Mouse (Mus musculus) heart, embryonic 14.5 days (tissue): ENCODE data around the gene Raph1. TPM values are rescaled to one million over a fixed set of nuclear protein-coding genes. Genes with fewer than 3 reads are reported as not detected.

Source experiments
- ATAC-seq: fragments of 200-750 bp; cut with Nextera tagmentation; 2 replicates; pipeline ENCODE4 v1.8.0; 2017; ENCODE audit warnings: low read depth, moderate TSS enrichment; ENCODE audit not compliant: insufficient number of reproducible peaks, insufficient read depth, low FRiP score
- H3K27ac ChIP-seq, 2 experiments: fragments of 200-500 bp in 1 of 2; fragments of 300-500 bp in 1 of 2; sonication (generic) in 1 of 2; replicated peaks in 1 of 2; 2 replicates each; pipeline ENCODE4 v1.5.1; 2012 to 2014; ENCODE audit warnings: low read depth in 2 of 2, low read length in 2 of 2, control low read depth in 1 of 2, mild to moderate bottlenecking in 1 of 2, mixed read lengths in 1 of 2; ENCODE audit not compliant: control insufficient read depth in 1 of 2, insufficient read depth in 1 of 2
- H3K27me3 ChIP-seq: fragments of 300-500 bp; sonication (generic); 2 replicates; pipeline ENCODE4 v1.6.1; 2014; ENCODE audit warnings: mild to moderate bottlenecking, low read length, control low read depth; ENCODE audit not compliant: control insufficient read depth, insufficient read depth
- H3K36me3 ChIP-seq: fragments of 300-500 bp; sonication (generic); 2 replicates; pipeline ENCODE4 v1.6.1; 2014; ENCODE audit warnings: mild to moderate bottlenecking, control low read depth, low read length, mixed read lengths; ENCODE audit not compliant: control insufficient read depth, insufficient read depth
- H3K4me1 ChIP-seq, 2 experiments: fragments of 200-500 bp in 1 of 2; fragments of 300-500 bp in 1 of 2; sonication (generic) in 1 of 2; 2 replicates each; pipeline ENCODE4 v1.6.1; 2012 to 2014; ENCODE audit warnings: low read length in 2 of 2, control low read depth in 1 of 2, mixed read lengths in 1 of 2; ENCODE audit not compliant: control insufficient read depth in 2 of 2, insufficient read depth in 2 of 2
- H3K4me2 ChIP-seq: fragments of 300-500 bp; sonication (generic); 2 replicates; pipeline ENCODE4 v1.6.1; 2014; ENCODE audit warnings: mild to moderate bottlenecking, low read length
- H3K4me3 ChIP-seq, 2 experiments: fragments of 200-500 bp in 1 of 2; fragments of 300-500 bp in 1 of 2; sonication (generic) in 1 of 2; 2 replicates each; pipeline ENCODE4 v1.5.1; 2012 to 2014; ENCODE audit warnings: low read length in 2 of 2, mild to moderate bottlenecking in 2 of 2, control low read depth in 1 of 2, low read depth in 1 of 2, moderate library complexity in 1 of 2; ENCODE audit not compliant: control insufficient read depth in 1 of 2, insufficient read depth in 1 of 2
- H3K9ac ChIP-seq: fragments of 300-500 bp; sonication (generic); 2 replicates; pipeline ENCODE4 v1.6.1; 2014; ENCODE audit warnings: mild to moderate bottlenecking, low read length
- H3K9me3 ChIP-seq: fragments of 300-500 bp; sonication (generic); 2 replicates; pipeline ENCODE4 v1.6.1; 2016; ENCODE audit warnings: low read length, control low read depth; ENCODE audit not compliant: control insufficient read depth
- WGBS: fragments of 180-500 bp; shearing (Covaris S2); extraction: QIAGEN DNeasy Blood & Tissue Kit; methylation state at CpG from one replicate; pipeline ENCODE4 v1.1.7; 2014; 5-methylcytosine and 5-hydroxymethylcytosine counted together
- polyA plus RNA-seq: library from polyadenylated mRNA; unstranded; fragments of >200 nt; fragmentation: Nextera tagmentation; extraction: Ambion mirVana; gene quantifications from 2 replicates; pipeline ENCODE4 v1.2.1, GENCODE M21; 2014

Gene Raph1
- polyA plus RNA-seq, 1 experiment from 2014 or later, result 68.7 TPM

DNA sequence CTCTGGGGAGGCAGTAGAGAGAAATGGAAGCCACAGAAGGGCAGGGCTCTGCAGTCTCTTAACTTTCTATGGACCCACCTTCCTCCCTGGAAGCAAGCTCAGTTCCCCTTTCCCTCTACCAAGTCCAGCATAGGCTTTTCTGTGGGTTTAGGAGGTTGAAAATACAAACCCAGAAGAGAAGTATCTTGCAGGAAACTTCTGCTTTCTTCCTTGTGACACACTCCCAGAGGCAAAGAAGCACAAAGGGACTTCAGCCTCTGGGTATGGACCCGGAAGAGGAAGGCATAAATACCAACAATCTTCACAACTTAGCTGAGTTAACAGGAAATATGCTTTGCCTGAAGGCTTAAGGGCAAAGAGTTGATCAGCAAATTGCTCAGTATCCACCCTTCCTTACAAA, 13.0 kb upstream of the Raph1 start:
- H3K27ac ChIP-seq, result no peak overlapping the region
- no peaks in the 10 kb centered on the region for H3K9me3 ChIP-seq
- H3K4me3 ChIP-seq, result no peak overlapping the region
- no peak overlapping the region for H3K4me2 ChIP-seq
- no peaks in the 10 kb centered on the region for H3K27me3 ChIP-seq
- H3K4me1 ChIP-seq, result no peaks in the 10 kb centered on the region
- H3K9ac ChIP-seq, result no peak overlapping the region
- WGBS, result 50% methylated on average over 1 of the region's 1 CpGs
- ATAC-seq, result no peak
- no peaks in the 10 kb centered on the region for H3K36me3 ChIP-seq

DNA sequence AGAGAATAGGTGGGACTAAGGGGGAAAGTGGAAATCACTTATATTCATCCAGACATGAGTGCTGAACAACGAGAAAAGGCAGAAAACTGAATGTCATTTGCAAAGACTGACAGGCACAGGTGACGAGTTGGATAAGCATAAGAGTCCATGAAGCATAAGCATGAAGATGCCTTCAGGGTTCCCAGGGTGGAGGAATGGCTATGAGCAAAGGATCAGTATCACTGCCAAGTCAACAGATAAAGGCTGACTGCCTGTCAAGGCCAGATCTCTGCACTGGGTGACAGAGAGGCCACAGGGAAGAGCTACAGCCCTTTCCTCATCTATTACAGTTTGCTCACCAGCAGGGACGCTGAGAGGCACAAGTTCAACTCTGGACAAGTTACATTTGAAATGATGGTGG, 5.8 kb upstream of the Raph1 start:
- Histone ChIP-seq H3K27me3 (no peaks in the 10 kb centered on the region), H3K4me3 (no peak overlapping the region), H3K27ac (no peak overlapping the region), H3K36me3 (no peaks in the 10 kb centered on the region), H3K9me3 (no peaks in the 10 kb centered on the region), H3K9ac (no peak overlapping the region), H3K4me1 (peaks cover 2 to 17% of the 10 kb centered on the region in 2 experiments; a peak in 2 of 4 replicates), H3K4me2 (no peak overlapping the region)
- no peak for ATAC-seq
- 49% methylated on average over 3 of the region's 3 CpGs for WGBS

DNA sequence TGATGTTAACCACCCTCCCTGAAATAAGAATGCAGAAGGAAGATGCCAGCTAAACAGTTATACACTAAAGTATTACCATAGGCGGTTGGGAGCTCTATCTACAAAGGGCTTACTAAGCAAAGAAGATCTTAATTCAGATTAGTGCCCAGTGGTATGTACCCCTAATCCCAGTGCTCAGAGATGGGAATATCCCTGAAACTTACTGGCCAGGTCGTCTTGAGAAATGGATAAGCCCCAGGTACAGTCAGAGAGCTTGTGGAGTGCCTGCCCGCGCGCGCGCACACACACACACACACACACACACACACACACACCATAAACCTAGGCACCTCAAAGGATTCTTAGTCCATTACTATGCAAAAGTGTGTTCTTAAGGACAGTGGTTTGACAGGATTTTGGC, 2.8 kb upstream of the Raph1 start:
- ATAC-seq, result no peak
- WGBS, result 95% methylated on average over 7 of the region's 7 CpGs

DNA sequence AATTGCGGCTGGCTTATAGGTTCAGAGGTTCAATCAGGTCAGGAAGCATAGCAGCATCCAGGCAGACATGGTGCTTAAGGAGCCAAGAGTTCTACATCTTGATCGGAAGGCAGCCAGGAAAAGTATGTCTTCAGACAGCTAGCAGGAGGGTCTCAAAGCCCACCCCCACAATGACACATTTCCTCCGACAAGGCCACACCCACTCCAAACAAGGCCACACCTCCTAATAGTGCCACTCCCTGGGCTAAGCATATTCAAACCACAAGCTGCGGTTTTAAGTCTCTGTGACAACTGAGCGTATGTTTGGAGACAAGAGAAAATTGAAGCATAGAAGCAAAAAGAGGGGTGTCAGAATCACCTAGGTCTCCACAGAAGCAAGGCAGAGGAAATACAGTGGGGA, 2.3 kb upstream of the Raph1 start:
- Histone ChIP-seq H3K9me3 (no peaks in the 10 kb centered on the region), H3K36me3 (no peaks in the 10 kb centered on the region), H3K9ac (no peak overlapping the region), H3K27me3 (no peaks in the 10 kb centered on the region), H3K4me2 (no peak overlapping the region), H3K27ac (no peak overlapping the region), H3K4me1 (peaks cover 3 to 27% of the 10 kb centered on the region in 2 experiments; a peak in 3 of 4 replicates), H3K4me3 (no peak overlapping the region)
- no peak for ATAC-seq
- 58% methylated on average over 5 of the region's 5 CpGs for WGBS

More for the DNA sequence above, 2.8 kb upstream of the Raph1 start:
- Histone ChIP-seq H3K36me3 (no peaks in the 10 kb centered on the region), H3K4me3 (no peak overlapping the region), H3K9ac (no peak overlapping the region), H3K4me2 (no peak overlapping the region), H3K4me1 (peaks cover 2 to 22% of the 10 kb centered on the region in 2 experiments; a peak in 3 of 4 replicates), H3K27ac (no peak overlapping the region), H3K9me3 (no peaks in the 10 kb centered on the region), H3K27me3 (no peaks in the 10 kb centered on the region)

DNA sequence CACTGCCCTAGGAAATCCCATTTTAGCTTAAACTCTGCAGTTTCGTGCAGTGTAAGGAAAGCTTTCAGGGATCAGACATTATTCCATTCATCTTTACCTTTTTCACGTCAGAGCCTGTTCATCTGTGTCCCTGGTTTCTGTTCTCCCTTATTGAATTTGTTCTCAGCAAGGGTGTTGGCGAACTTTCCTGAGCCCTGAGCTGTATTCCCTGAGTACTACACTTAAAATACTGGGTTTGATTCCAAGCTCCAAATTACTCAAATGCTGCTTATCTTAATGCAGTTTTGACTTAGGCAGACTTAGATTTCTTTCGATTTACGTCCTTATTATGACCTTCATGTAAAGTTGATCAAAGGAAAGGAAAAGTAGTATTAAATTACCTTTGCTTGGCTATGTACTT, 417 bp upstream of the Raph1 start:
- ATAC-seq, result no peak

DNA sequence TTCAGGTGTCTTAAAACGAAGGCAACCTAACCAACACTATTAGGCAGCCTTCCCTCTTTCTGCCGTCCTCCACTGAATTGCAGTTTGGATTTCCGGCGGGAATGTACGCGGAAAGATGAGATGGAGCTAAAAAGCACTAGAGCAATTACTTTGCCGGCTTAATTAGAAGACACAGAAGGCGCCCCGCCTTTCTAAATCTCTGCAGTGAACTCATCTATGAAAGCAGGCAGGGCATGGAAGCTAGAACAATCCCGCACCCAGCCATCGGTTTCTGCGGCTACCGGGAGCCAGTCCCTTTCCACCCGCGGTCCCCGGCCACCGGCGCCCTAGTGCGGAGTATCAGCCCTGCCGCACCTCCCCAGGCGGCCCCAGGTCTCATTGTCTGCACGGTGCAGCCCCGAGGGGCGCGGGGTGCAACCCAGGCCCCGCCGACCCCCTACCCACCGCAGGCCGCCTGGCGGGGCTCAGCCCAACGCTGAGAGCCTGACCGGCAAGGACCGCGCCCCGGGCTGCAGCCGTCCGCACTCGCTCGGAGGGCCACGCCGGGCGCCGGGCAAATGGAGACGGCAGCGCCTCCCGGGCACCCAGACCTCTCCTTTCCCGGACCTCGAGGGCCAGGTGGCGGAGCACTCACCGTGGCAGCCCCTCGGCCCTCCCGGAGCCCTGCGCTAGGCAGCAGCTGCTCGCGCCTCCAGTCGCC, 823 bp downstream of the Raph1 start:
- Histone ChIP-seq H3K27me3 (no peaks in the 10 kb centered on the region), H3K9me3 (no peaks in the 10 kb centered on the region), H3K36me3 (peaks cover 6% of the 10 kb centered on the region), H3K4me1 (peaks cover 3 to 22% of the 10 kb centered on the region in 2 experiments; a peak in 3 of 4 replicates), H3K4me3 (peak overlapping the region; percentile 94 to 99), H3K27ac (peak overlapping the region; percentile 84 to 98), H3K4me2 (peak overlapping the region; percentile 78), H3K9ac (peak overlapping the region; percentile 99)
- ATAC-seq, result peak; percentile 55
- under 1% methylated on average over 54 of the region's 56 CpGs for WGBS

More for the DNA sequence above, 417 bp upstream of the Raph1 start:
- Histone ChIP-seq H3K9me3 (no peaks in the 10 kb centered on the region), H3K4me2 (peak overlapping the region; percentile 78), H3K27me3 (no peaks in the 10 kb centered on the region), H3K9ac (peak overlapping the region; percentile 99), H3K27ac (peak overlapping the region; percentile 97 to 98), H3K4me3 (peak overlapping the region; percentile 94 to 99), H3K4me1 (peaks cover 3 to 22% of the 10 kb centered on the region in 2 experiments; a peak in 3 of 4 replicates), H3K36me3 (no peaks in the 10 kb centered on the region)
- 16% methylated on average over 5 of the region's 5 CpGs for WGBS

DNA sequence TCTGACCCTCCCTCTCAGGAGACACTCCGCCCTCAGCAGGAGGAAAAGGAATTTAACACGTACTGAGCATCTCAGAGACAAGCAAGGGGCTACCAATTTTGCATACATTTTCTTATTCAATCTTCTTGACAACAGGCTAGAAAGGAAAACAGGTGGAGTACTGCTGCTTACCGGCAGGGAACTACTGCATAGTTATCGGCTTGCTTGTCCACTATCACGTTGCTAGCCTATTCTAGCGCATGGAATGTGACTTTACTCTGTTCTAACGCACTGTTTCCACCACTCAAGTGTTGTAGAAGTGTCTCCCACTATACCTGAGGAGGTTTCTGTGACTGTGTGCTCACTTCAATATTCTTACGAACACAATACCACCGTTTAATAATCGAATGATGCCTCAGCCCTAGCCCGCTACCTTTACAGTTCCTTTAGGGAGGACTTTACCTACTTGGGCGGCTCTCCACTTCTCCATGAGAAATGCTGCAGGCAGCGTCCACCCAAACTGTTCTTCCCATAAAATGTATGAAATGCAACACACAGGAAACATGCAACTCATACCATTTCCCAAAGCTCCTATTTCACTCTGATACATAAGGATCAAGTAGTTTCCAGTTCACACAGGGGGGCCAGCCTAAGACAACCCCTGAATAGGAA, 1.5 kb downstream of the Raph1 start:
- no peak for ATAC-seq
- H3K27ac ChIP-seq, result peak overlapping the region; percentile 84 to 98
- 1% methylated on average over 13 of the region's 13 CpGs for WGBS

More for the DNA sequence above, 1.5 kb downstream of the Raph1 start:
- Histone ChIP-seq H3K4me2 (peak overlapping the region; percentile 78), H3K4me3 (peak overlapping the region; percentile 94 to 99), H3K36me3 (peaks cover 13% of the 10 kb centered on the region), H3K9ac (peak overlapping the region; percentile 99), H3K4me1 (peaks cover 3 to 22% of the 10 kb centered on the region in 2 experiments; a peak in 3 of 4 replicates), H3K9me3 (no peaks in the 10 kb centered on the region), H3K27me3 (no peaks in the 10 kb centered on the region)
